Mouse (Mus musculus): Measurements from ENCODE around the gene Gpa33. TPM values are rescaled to one million over a fixed set of nuclear protein-coding genes. Genes with fewer than 3 reads are reported as not detected.
A peak's percentile ranks its signal among the peaks of the same experiment; 100 is the strongest.

The Gpa33 gene
- polyA plus RNA-seq, 2 experiments, result 1.1 to 1.2 TPM

DNA sequence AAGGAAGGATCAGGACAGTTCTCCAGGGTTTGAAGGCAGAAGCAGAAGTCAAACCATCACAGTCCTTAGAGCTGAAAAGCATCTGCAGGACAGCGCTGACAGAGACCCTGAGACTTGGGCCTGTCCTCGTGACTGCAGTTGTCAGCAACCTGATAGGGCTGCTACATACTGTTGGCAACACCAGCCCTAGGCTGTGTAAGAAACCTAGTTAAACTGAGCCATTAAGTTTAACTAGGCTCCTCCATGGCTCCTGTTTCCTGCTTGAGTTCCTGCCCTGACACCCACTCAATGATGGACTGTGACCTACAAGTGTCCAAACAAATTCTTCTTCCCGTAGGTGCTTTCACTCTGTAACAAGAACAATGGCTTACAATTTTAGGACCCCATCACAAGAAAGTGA, 75.1 kb downstream of the Gpa33 start:
- DNase-seq (ENCODE audit: low spot score) (no peak), ATAC-seq (ENCODE audit: low FRiP score, low read depth) (no peak)
- TF ChIP-seq POLR2A (IDR thresholded peaks at IDR 0.05; ENCODE audit: borderline replicate concordance, extremely low read depth, insufficient read depth, insufficient read length), result no peak
- H3K9me3 ChIP-seq (ENCODE audit: control insufficient read depth, low read length), result no peaks in the 10 kb centered on the region
- no peak overlapping the region for H3K4me2 ChIP-seq (replicated peaks; ENCODE audit: low read depth, low read length, severe bottlenecking)
- no peaks in the 10 kb centered on the region for H3K36me3 ChIP-seq (ENCODE audit: control insufficient read depth, insufficient read depth, low read length)
- H3K9ac ChIP-seq (ENCODE audit: low read depth, low read length, severe bottlenecking), result no peak overlapping the region
- 42% methylated on average over 3 of the region's 3 CpGs for WGBS
- no peaks in the 10 kb centered on the region for H3K27me3 ChIP-seq (ENCODE audit: control insufficient read depth, insufficient read depth, low read length)
- H3K27ac ChIP-seq (replicated peaks; ENCODE audit: low read depth, low read length), result no peak overlapping the region
- no peaks in the 10 kb centered on the region for H3K4me1 ChIP-seq (ENCODE audit: control insufficient read depth, insufficient read depth, low read length)
- H3K4me3 ChIP-seq (replicated peaks; ENCODE audit: low read length), result no peak overlapping the region

DNA sequence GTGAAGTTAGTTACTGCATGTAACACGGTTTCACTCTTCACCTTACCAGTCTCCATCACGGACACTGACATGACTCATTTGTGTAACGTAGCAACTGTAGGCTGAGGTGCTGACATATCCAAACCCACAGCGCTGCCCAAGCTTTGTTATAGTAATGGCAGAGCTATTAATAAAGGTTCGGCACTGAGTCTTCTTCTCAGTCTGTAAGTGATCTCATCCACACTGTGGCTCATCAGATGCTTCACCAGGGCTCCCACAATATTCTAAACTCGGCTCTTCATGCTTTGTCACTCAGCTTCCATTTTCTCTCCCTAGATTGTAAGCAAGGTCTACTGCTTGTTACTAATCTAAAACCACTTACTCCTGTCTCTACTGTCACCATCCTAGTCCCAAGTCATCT, 79.3 kb downstream of the Gpa33 start:
- no peaks in the 10 kb centered on the region for H3K36me3 ChIP-seq (ENCODE audit: control insufficient read depth, insufficient read depth, low read length)
- DNase-seq (ENCODE audit: low spot score), result no peak
- no peaks in the 10 kb centered on the region for H3K4me1 ChIP-seq (ENCODE audit: control insufficient read depth, insufficient read depth, low read length)
- 88% methylated on average over 6 of the region's 6 CpGs for WGBS
- H3K4me3 ChIP-seq (replicated peaks; ENCODE audit: low read length), result no peak overlapping the region
- no peak overlapping the region for H3K27ac ChIP-seq (replicated peaks; ENCODE audit: low read depth, low read length)
- H3K27me3 ChIP-seq (ENCODE audit: control insufficient read depth, insufficient read depth, low read length), result no peaks in the 10 kb centered on the region
- no peak overlapping the region for H3K4me2 ChIP-seq (replicated peaks; ENCODE audit: low read depth, low read length, severe bottlenecking)
- TF ChIP-seq POLR2A (IDR thresholded peaks at IDR 0.05; ENCODE audit: borderline replicate concordance, extremely low read depth, insufficient read depth, insufficient read length), result no peak
- ATAC-seq (ENCODE audit: low FRiP score, low read depth), result no peak
- H3K9me3 ChIP-seq (ENCODE audit: control insufficient read depth, low read length), result no peaks in the 10 kb centered on the region
- no peak overlapping the region for H3K9ac ChIP-seq (ENCODE audit: low read depth, low read length, severe bottlenecking)

DNA sequence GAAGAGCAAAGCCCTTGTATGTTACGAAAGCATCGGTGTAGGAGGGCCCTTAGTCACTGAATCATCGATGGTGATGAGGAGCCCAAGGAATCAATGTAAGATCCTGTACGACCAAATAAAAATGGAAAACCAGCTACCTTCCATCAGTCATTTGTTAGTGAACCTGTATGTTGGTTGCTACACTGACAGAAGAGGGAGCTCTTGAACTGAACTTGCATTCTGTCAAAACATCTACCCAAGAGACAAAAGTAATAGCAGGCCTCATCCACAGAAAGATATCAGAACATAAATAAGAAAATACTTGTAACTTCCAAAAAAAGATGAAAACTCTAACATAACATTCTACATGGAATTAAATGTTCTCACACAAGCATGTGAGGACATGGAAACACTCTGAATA, 84.1 kb downstream of the Gpa33 start:
- ATAC-seq (ENCODE audit: low FRiP score, low read depth) (no peak), DNase-seq (ENCODE audit: low spot score) (peak; percentile 19)
- H3K27me3 ChIP-seq (ENCODE audit: control insufficient read depth, insufficient read depth, low read length), result no peaks in the 10 kb centered on the region
- H3K4me1 ChIP-seq (ENCODE audit: control insufficient read depth, insufficient read depth, low read length), result no peaks in the 10 kb centered on the region
- 80% methylated on average over 4 of the region's 4 CpGs for WGBS
- H3K36me3 ChIP-seq (ENCODE audit: control insufficient read depth, insufficient read depth, low read length), result no peaks in the 10 kb centered on the region
- H3K27ac ChIP-seq (replicated peaks; ENCODE audit: low read depth, low read length), result no peak overlapping the region
- no peak overlapping the region for H3K4me2 ChIP-seq (replicated peaks; ENCODE audit: low read depth, low read length, severe bottlenecking)
- no peaks in the 10 kb centered on the region for H3K9me3 ChIP-seq (ENCODE audit: control insufficient read depth, low read length)
- no peak overlapping the region for H3K9ac ChIP-seq (ENCODE audit: low read depth, low read length, severe bottlenecking)
- no peak for TF ChIP-seq POLR2A (IDR thresholded peaks at IDR 0.05; ENCODE audit: borderline replicate concordance, extremely low read depth, insufficient read depth, insufficient read length)
- H3K4me3 ChIP-seq (replicated peaks; ENCODE audit: low read length), result no peak overlapping the region

Other genes starting within 250 kb of the Gpa33 start
- gene Pou2f1, start 127.6 kb upstream of the Gpa33 start, polyA plus RNA-seq (2012; rRNA removed), result 7.3 and 9.9 TPM in 2 replicates
- gene Pou2f1, start 127.6 kb upstream of the Gpa33 start, polyA plus RNA-seq (2014; fragmentation: Nextera tagmentation; extraction: Ambion mirVana), result 15.7 and 16.4 TPM in 2 replicates
- gene Dusp27, start 2.3 kb upstream of the Gpa33 start, polyA plus RNA-seq (2012; rRNA removed), result 2.6 and 3.6 TPM in 2 replicates
- 4.8 and 6.4 TPM in 2 replicates for gene Dusp27, start 2.3 kb upstream of the Gpa33 start, polyA plus RNA-seq (2014; fragmentation: Nextera tagmentation; extraction: Ambion mirVana)
- gene Mael, start 108.5 kb downstream of the Gpa33 start, polyA plus RNA-seq (2012; rRNA removed), result 0.04 and 0.08 TPM in 2 replicates
- gene Mael, start 108.5 kb downstream of the Gpa33 start, polyA plus RNA-seq (2014; fragmentation: Nextera tagmentation; extraction: Ambion mirVana), result not detected in 2 replicates
- 0.20 and 0.31 TPM in 2 replicates for gene Ildr2, start 123.9 kb downstream of the Gpa33 start, polyA plus RNA-seq (2012; rRNA removed)
- gene Ildr2, start 123.9 kb downstream of the Gpa33 start, polyA plus RNA-seq (2014; fragmentation: Nextera tagmentation; extraction: Ambion mirVana), result 0.33 and 0.40 TPM in 2 replicates
- gene Tada1, start 248.9 kb downstream of the Gpa33 start, polyA plus RNA-seq (2012; rRNA removed), result 50.0 and 50.9 TPM in 2 replicates
- gene Tada1, start 248.9 kb downstream of the Gpa33 start, polyA plus RNA-seq (2014; fragmentation: Nextera tagmentation; extraction: Ambion mirVana), result 55.5 and 56.6 TPM in 2 replicates

Measured in limb, embryonic 14.5 days (tissue).